Mouse (Mus musculus) monocyte, adult 5-6 weeks (primary cell): Measurements from ENCODE around the gene S1pr1. TPM values are rescaled to one million over a fixed set of nuclear protein-coding genes. Genes with fewer than 3 reads are reported as not detected.

Experiments
- ATAC-seq: fragments of 153-309, 156-312 bp; replicated peaks from 2 replicates; pipeline ENCODE4 v1.8.0; 2017; ENCODE audit warnings: mild to moderate bottlenecking; ENCODE audit not compliant: low TSS enrichment, insufficient number of reproducible peaks, severe bottlenecking, poor library complexity, low FRiP score
- total RNA-seq: library from RNA; stranded (forward); fragments of 200-1000, 200-491, 200-594 nt; gene quantifications from 3 replicates; pipeline ENCODE4 v1.2.3, GENCODE M21; 2017

The S1pr1 gene
- total RNA-seq, 1 experiment from 2014 or later = 40.3 TPM

DNA sequence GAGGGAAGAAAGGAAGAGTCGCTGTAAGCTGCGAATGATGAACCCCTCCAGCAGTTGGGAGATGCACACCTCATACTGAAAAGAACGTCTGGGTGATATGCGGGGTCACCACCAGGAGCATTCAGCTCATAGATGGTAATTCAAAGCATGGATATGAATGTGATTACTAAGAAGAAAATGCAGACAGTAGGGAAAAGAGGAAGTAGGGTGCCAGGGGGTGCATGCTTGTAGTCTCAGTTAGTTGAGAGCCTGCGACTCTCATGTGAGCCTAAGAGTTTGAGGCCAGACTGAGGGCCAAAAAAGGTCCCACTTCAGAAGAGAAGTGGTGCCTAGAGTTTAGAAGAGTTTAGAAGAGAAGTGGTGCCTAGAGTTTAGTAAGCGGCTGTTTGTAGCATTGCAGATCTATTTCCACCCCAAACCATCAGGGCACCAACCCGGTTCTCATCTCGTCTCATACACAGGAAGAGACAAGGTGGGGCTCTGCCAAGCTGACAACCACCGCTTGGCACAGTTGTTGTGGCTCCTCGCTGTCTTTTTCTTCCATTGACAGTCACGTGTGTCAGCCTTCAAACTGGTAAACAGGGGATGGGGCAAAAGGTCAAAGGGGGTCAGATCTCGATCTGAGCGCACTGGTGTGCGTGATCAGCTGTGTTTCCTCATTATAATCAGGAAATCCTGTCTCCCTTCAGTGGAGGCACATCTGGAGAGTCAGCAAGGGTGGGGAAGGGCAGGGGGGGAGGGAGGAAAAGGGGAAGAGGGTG is 32.4 kb downstream of the S1pr1 start:
- ATAC-seq = peak; percentile 76

GRCm38 (mm10) chr3:115681184-115681583 is 33.7 kb downstream of the S1pr1 start:
- ATAC-seq = no peak

GRCm38 (mm10) chr3:115679022-115679421 is 35.9 kb downstream of the S1pr1 start:
- ATAC-seq = no peak; the same call in 1 of the 2 replicates

GRCm38 (mm10) chr3:115675546-115676535 is 39.0 kb downstream of the S1pr1 start:
- no peak for ATAC-seq

GRCm38 (mm10) chr3:115674665-115675064 is 40.2 kb downstream of the S1pr1 start:
- no peak for ATAC-seq

DNA sequence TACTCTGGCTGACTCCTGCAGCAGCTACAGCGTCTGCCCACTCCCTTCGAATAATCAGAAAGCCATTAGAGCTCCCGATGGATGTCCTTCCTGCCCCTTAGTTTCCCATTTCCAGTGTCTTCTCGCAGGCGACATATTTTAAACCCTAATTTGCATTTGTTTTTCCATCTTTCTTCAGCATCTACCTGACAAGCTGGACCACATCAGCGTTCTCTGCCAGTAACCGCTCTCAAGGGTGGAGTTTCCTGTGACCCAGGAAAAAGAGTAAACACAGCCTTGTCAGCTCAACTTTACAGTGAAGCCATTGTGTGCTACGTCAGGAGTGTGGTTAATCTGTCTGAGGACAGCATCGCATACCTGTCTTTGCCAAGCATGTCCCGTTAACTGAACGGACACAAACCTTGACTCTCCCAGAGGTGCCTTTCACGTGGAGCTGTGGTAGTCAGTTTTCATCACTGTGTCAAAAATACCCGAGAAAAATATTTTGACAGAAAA is 41.2 kb downstream of the S1pr1 start:
- ATAC-seq = peak; percentile 68

DNA sequence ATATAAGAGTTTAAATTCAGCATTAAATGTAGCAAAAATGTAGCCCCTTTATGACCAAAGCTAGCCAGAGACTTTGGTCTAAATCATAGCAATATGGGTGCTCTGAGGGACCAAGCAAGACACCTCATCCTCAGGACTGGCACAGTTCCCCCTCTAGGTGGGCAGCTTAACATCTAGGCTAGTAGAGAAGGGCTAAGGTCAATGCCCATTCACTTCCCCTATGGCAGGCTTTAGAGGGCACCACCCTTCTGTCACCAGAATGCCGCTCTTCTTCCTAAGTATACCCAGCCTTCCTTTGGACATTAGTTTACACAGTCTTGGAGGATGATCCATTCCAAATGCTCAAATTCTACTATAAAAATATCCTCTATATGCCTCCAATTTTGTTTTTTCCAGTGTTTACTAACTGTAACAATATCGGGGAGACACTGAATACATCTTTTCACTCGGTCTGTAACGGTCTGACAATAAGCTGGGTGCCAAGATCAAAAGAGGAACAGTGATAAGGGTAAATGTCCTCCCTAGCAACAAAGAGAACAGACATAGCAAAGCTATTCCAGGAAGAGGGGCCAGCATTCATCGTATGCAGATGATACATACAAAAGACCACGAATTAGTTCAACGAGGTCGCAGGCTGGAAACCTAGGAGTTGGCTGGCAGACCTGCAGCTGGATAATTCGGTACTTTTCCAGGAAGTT is 41.8 kb downstream of the S1pr1 start:
- ATAC-seq = peak; percentile 72

GRCm38 (mm10) chr3:115669230-115669629 is 45.6 kb downstream of the S1pr1 start:
- ATAC-seq = peak; percentile 45; the same call in 1 of the 2 replicates

DNA sequence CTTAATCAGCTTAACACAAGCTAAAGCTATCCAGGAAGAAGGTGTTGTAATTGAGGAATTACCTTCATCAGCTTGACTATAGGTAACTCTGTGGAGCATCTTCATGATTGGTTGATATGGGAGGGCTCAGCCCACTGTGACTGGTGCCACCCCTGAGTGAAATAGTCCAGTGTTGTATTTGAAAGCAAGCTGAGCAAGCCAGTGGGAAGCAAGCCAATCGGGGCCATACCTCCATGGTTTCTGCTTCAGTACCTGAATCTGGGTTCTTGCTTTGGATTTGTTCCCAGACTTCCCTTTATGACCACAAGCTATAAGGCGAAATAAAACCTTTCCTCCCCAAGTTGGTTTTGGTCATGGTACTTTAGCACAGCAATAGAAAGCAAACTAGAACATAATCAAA is 47.7 kb downstream of the S1pr1 start:
- no peak for ATAC-seq

GRCm38 (mm10) chr3:115666547-115666946 is 48.3 kb downstream of the S1pr1 start:
- no peak for ATAC-seq

DNA sequence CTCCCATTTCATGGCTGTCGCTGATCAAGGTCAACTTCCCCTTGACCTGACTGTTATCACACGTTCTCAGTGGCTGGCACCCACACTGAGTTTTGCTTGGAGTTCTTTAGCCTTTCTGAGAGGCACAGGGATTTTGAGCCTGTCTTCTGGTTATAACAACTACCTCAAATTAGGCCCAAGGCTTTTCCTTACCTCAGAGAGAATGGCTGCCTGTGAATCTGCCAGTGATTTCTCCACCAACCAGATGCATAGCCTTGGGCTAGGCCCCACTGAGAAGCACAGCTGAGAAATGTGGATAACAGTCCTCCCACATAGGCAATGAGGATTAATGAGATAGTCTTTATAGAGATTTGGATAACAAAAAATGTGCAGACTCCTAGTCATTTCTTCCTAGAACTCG is 50.4 kb downstream of the S1pr1 start:
- ATAC-seq = no peak

- peak; percentile 94 for ATAC-seq
These were observed 54.0 kb downstream of the S1pr1 start for GRCm38 (mm10) chr3:115660701-115661460.

Other genes starting within 250 kb of the S1pr1 start
- 29.4 to 35.9 TPM (median 30.0 TPM) in 3 replicates for gene Dph5, start 172.8 kb upstream of the S1pr1 start, total RNA-seq